Mouse (Mus musculus) midbrain, embryonic 14.5 days (tissue): Measurements from ENCODE around the gene Sord. TPM values are rescaled to one million over a fixed set of nuclear protein-coding genes. Genes with fewer than 3 reads are reported as not detected.
A peak's percentile ranks its signal among the peaks of the same experiment; 100 is the strongest.

Experiments
- ATAC-seq: fragments of 200-750 bp; cut with Nextera tagmentation; 2 replicates; pipeline ENCODE4 v1.8.0; 2017; ENCODE audit warnings: moderate number of reproducible peaks, moderate library complexity; ENCODE audit not compliant: low FRiP score, low TSS enrichment
- DNase-seq: peaks from one replicate; pipeline ENCODE4 v3.0.0-alpha.2; 2015
- H3K27ac ChIP-seq: fragments of 300-500 bp; sonication (generic); replicated peaks from 2 replicates; pipeline ENCODE4 v1.5.1; 2014; ENCODE audit warnings: mild to moderate bottlenecking, low read depth, low read length, moderate library complexity
- H3K27me3 ChIP-seq: fragments of 300-500 bp; sonication (generic); 2 replicates; pipeline ENCODE4 v1.6.1; 2014; ENCODE audit warnings: low read length, control low read depth, mixed read lengths; ENCODE audit not compliant: control insufficient read depth, insufficient read depth
- H3K36me3 ChIP-seq: fragments of 300-500 bp; sonication (generic); 2 replicates; pipeline ENCODE4 v1.6.1; 2014; ENCODE audit warnings: low read length, control low read depth; ENCODE audit not compliant: control insufficient read depth, insufficient read depth
- H3K4me1 ChIP-seq: fragments of 300-500 bp; sonication (generic); 2 replicates; pipeline ENCODE4 v1.6.1; 2014; ENCODE audit warnings: mild to moderate bottlenecking, antibody characterized with exemption, low read length, control low read depth; ENCODE audit not compliant: control insufficient read depth, insufficient read depth
- H3K4me2 ChIP-seq: fragments of 300-500 bp; sonication (generic); 2 replicates; pipeline ENCODE4 v1.6.1; 2014; ENCODE audit warnings: mild to moderate bottlenecking, low read length, moderate library complexity
- H3K4me3 ChIP-seq: fragments of 300-500 bp; sonication (generic); replicated peaks from 2 replicates; pipeline ENCODE4 v1.5.1; 2014; ENCODE audit warnings: low read depth, low read length
- H3K9ac ChIP-seq: fragments of 300-500 bp; sonication (generic); replicated peaks from 2 replicates; pipeline ENCODE4 v1.6.1; 2014; ENCODE audit warnings: mild to moderate bottlenecking, low read length, moderate library complexity
- H3K9me3 ChIP-seq: fragments of 300-500 bp; sonication (generic); 2 replicates; pipeline ENCODE4 v1.6.1; 2016; ENCODE audit warnings: low read length, control low read depth, mixed read lengths; ENCODE audit not compliant: control insufficient read depth
- WGBS: fragments of 180-500 bp; shearing (Covaris S2); extraction: QIAGEN DNeasy Blood & Tissue Kit; methylation state at CpG from one replicate; pipeline ENCODE4 v1.1.7; 2014; 5-methylcytosine and 5-hydroxymethylcytosine counted together
- polyA plus RNA-seq: library from polyadenylated mRNA; unstranded; fragments of >200 nt; fragmentation: Nextera tagmentation; extraction: Ambion mirVana; gene quantifications from 2 replicates; pipeline ENCODE4 v1.2.1, GENCODE M21; 2014

The Sord gene
- polyA plus RNA-seq: 17.6 and 22.7 TPM in 2 replicates

DNA sequence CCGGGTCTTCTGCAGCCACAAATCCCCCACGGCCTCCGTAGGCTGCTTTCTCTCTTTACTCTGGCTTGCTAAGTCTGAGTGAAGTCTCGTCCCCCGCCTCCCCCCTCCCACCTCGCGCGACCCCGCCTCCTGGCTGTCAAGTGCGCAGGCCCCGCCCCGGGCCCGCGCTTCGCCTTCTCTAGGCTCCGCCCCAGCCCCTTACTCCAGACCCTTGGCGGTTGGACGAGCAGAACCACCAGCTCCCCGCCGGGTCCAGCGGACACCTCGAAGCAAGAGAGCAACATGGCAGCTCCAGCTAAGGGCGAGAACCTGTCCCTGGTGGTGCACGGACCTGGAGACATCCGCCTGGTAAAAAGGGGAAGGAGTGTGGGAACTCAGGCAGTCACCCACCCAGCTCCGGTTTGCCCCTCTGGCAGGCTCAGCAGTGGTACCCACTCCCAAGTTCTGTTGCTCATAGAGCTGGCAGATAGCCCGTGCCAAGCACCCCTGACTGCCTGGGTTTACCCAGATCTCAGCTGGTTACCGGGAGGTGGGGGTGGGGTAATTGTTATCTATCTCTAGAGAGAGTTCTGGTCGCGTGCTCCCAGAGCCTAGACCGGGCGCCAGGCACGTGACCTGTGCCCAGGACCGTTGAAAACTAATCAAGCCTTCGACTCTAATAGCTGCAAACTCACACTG, at the start of gene Sord:
Sord (plus strand) TSS at position 139 of the 678 bp plus-strand sequence.
- Histone ChIP-seq H3K9me3 (no peaks in the 10 kb centered on the region), H3K27ac (peak within 1 kb of the TSS; percentile 67), H3K4me1 (no peaks in the 10 kb centered on the region), H3K36me3 (no peaks in the 10 kb centered on the region), H3K4me2 (peak within 1 kb of the TSS; percentile 69), H3K9ac (peak within 1 kb of the TSS; percentile 46), H3K27me3 (no peaks in the 10 kb centered on the region), H3K4me3 (peak within 1 kb of the TSS; percentile 48)
- DNase-seq (peak; percentile 95), ATAC-seq (peak; percentile 95)
- under 1% methylated on average over 35 of the region's 35 CpGs for WGBS

DNA sequence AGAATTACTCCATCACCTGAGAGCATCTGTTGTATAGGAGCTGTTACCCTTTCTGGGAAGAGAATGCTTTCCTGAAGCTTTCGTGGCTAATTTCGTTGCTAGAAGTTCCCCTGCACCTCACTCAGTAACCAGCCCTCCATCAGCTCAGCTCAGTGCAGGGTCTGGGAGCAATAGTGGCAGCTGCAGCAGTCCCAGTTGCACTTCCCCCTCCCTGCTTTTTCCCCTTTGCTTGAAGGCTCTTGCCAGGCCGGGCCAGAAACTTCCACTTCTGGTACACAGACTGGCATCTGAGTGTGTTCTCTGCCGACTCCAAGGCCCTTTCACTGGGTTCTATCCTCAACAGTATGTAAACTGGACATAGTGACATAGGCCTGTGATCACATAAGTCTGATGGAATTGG, 49.5 kb upstream of the Sord start:
- no peak for DNase-seq
- H3K4me3 ChIP-seq: no peak overlapping the region
- no peaks in the 10 kb centered on the region for H3K9me3 ChIP-seq
- H3K4me1 ChIP-seq: no peaks in the 10 kb centered on the region
- H3K36me3 ChIP-seq: no peaks in the 10 kb centered on the region
- H3K9ac ChIP-seq: no peak overlapping the region
- WGBS: 90% methylated on average over 4 of the region's 4 CpGs
- no peak for ATAC-seq
- H3K27me3 ChIP-seq: no peaks in the 10 kb centered on the region
- no peak overlapping the region for H3K4me2 ChIP-seq
- no peak overlapping the region for H3K27ac ChIP-seq

DNA sequence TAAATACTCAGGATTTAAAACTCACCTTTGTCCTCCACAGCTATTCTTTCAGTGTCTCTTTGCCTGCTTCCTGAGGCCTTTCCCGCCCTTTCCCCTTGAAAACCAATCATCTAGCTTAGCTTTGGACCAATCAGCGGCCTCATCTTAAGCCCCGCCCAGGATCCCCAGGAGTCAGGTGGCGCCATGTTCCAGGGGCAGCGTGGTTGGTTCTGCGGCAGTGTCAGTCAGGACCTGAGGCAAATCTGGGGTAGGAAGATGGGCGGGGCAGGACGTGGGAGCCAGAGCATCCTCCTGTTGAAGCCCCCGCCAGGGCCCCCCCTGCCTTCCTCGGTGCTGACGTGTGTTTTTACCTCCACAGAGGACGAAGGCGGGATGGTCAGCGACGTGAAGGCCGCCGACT, 48.4 kb upstream of the Sord start, which contains the start of the genes Patl2 and Terb2:
Patl2 (minus strand) TSS at position 84 of the 400 bp plus-strand sequence.
Terb2 (plus strand) TSS at position 167 of the 400 bp plus-strand sequence.
- Histone ChIP-seq H3K36me3 (no peaks in the 10 kb centered on the region), H3K27me3 (no peaks in the 10 kb centered on the region), H3K4me3 (no peak within 1 kb of the TSS), H3K27ac (no peak within 1 kb of the TSS), H3K4me1 (no peaks in the 10 kb centered on the region), H3K4me2 (no peak within 1 kb of the TSS), H3K9me3 (no peaks in the 10 kb centered on the region), H3K9ac (no peak within 1 kb of the TSS)
- DNase-seq (no peak), ATAC-seq (no peak)
- WGBS: 86% methylated on average over 17 of the region's 17 CpGs

DNA sequence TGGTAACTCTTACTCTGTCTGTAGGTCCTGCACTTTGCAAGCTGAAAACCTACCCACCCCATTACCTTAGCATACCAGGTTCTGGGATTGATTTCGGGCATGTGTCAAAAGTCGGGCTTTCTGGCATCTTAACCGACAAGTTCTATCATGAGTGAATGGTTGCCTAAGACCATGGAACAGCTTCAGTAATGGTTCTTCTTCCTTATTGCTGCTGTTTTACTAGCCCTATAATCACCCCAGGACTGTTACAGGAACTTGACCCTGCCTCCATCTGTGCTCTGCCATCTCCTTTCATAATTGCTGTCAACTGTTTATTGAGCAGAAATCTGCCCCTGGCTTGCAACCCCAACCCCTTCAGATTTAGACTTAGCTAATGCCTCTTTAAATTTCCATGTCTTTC, 47.8 kb upstream of the Sord start:
- no peak overlapping the region for H3K4me2 ChIP-seq
- no peaks in the 10 kb centered on the region for H3K27me3 ChIP-seq
- no peak overlapping the region for H3K27ac ChIP-seq
- ATAC-seq: no peak
- H3K9ac ChIP-seq: no peak overlapping the region
- H3K4me1 ChIP-seq: no peaks in the 10 kb centered on the region
- H3K36me3 ChIP-seq: no peaks in the 10 kb centered on the region
- DNase-seq: no peak
- no peaks in the 10 kb centered on the region for H3K9me3 ChIP-seq
- 90% methylated on average over 3 of the region's 3 CpGs for WGBS
- no peak overlapping the region for H3K4me3 ChIP-seq

DNA sequence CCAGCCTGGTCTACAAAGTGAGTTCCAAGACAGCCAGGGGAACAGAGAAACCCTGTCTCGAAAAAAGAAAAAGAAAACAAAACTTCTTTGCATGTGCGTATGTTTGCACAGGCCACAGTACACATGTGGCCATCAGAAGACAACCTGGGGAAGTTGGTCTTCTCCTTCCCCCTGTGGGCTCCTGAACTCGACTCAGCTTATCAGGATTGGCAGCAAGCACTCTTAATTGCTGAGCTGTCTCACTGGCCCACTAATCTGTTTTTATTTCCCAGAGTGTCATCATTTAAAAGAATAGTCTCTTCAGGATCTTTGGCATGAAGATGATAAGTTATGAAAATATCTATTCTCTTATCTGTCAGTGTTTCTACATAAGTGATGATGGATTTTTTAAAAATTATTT, 42.7 kb upstream of the Sord start:
- no peak for ATAC-seq

DNA sequence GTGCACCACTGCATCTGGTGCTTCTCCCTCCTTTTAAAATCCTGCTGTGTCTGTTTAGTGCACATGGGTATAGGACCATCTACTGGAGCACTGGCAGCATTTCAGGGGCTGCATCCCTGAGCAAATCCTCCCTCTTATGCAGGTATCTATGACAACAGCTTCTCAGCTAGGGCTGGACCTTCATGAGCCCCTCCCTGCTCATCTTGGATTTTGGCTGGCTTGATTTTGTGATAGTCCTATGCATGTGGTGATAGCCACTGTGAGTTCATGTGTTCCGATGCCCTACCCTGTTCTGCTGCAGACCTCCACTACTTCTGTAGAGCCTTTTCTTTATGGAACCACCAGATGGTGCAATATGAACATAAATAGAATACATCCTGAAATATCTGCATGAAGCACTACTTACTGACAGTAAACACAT, 40.0 kb upstream of the Sord start:
- Histone ChIP-seq H3K9ac (no peak overlapping the region), H3K4me1 (no peaks in the 10 kb centered on the region), H3K36me3 (no peaks in the 10 kb centered on the region), H3K4me2 (no peak overlapping the region), H3K27ac (no peak overlapping the region), H3K27me3 (no peaks in the 10 kb centered on the region), H3K9me3 (no peaks in the 10 kb centered on the region), H3K4me3 (no peak overlapping the region)
- 37% methylated on average over 1 of the region's 1 CpGs for WGBS
- DNase-seq (peak; percentile 84), ATAC-seq (no peak; the same call in 1 of the 2 replicates)

More for the DNA sequence above, 42.7 kb upstream of the Sord start:
- no peaks in the 10 kb centered on the region for H3K27me3 ChIP-seq
- H3K4me3 ChIP-seq: no peak overlapping the region
- H3K27ac ChIP-seq: no peak overlapping the region
- WGBS: 84% methylated on average over 3 of the region's 3 CpGs
- H3K36me3 ChIP-seq: no peaks in the 10 kb centered on the region
- H3K9ac ChIP-seq: no peak overlapping the region
- H3K4me2 ChIP-seq: no peak overlapping the region
- H3K4me1 ChIP-seq: no peaks in the 10 kb centered on the region
- no peaks in the 10 kb centered on the region for H3K9me3 ChIP-seq
- no peak for DNase-seq

DNA sequence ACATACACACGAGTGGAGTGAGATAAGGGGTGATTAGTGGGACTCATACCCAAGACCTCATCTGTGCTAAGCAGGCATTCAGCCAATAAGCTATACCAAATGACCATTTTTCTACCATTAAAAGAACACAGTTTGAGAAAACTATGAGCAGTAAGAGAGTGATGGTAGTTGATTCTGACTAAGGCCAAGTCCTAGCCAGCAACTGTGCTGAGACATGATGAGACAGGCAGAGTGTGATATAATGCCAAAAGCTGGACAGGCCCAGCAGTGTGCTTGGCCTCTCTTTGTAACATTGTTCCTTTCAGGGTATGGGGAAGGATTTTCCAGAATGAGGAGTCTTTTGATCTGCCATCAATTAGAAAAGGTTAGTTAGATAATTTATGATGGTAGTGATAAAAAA, 33.0 kb upstream of the Sord start:
- 91% methylated on average over 1 of the region's 1 CpGs for WGBS
- Histone ChIP-seq H3K27me3 (no peaks in the 10 kb centered on the region), H3K9me3 (no peaks in the 10 kb centered on the region), H3K27ac (no peak overlapping the region), H3K4me2 (no peak overlapping the region), H3K9ac (no peak overlapping the region), H3K4me3 (no peak overlapping the region), H3K36me3 (no peaks in the 10 kb centered on the region), H3K4me1 (no peaks in the 10 kb centered on the region)
- ATAC-seq (no peak), DNase-seq (no peak)

DNA sequence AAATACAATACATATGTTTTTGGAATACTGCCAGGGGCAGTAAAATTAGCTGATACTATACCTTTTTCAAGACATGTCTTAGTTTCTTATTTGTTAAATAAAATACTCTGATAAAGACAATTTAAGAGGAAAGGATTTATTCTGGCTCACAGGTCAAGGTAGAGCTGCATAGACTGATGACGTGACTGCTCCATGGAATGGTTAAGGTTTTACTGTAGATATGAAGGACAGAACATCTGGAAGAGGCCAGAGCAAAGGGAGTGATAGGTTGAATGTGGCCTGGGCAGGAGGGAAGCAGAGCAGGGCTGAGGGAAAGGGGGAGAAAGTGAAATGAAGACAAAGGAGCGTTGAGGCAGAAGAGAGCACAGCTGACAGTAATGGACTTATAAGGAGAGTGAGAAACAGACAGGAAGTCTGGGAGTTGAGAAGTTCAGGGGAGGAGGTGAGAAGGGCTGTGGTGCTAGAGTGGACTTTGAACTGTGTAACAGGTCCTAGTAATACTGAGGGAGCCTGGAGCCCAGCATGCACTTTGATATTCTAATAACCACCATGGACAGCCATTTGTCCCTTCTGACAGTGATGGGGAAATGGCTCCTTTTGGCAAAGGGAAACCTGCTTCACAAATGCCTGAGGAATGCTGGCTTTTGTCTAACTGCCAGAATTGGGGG, 28.0 kb upstream of the Sord start:
- Histone ChIP-seq H3K4me1 (no peaks in the 10 kb centered on the region), H3K9me3 (no peaks in the 10 kb centered on the region), H3K4me2 (no peak overlapping the region), H3K9ac (no peak overlapping the region), H3K36me3 (no peaks in the 10 kb centered on the region), H3K27me3 (no peaks in the 10 kb centered on the region), H3K27ac (no peak overlapping the region), H3K4me3 (no peak overlapping the region)
- DNase-seq (no peak), ATAC-seq (no peak)
- 75% methylated on average over 2 of the region's 2 CpGs for WGBS
